Mouse (Mus musculus): ENCODE measurements around the gene Cd36. TPM values are rescaled to one million over a fixed set of nuclear protein-coding genes. Genes with fewer than 3 reads are reported as not detected.

The Cd36 gene
- total RNA-seq, 2 experiments from 2014 or later: 2.1 to 3.3 TPM

DNA sequence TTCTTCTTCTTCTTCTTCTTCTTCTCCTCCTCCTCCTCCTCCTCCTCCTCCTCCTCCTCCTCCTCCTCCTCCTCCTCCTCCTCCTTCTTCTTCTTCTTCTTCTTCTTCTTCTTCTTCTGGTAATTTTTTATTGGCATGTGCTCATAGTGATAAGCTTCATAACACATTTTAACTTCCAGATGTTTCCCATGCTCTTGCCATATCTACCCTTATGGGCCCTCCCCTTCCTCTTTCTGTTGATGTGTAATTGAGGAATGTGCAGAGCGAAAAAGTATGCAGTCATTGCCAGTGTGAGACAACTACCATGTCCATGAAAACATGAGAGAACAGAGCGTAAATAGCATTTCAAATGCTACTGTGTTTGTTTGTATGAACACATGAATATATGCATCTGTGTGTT, 118.3 kb downstream of the Cd36 start:
- DNase-seq: no peak

DNA sequence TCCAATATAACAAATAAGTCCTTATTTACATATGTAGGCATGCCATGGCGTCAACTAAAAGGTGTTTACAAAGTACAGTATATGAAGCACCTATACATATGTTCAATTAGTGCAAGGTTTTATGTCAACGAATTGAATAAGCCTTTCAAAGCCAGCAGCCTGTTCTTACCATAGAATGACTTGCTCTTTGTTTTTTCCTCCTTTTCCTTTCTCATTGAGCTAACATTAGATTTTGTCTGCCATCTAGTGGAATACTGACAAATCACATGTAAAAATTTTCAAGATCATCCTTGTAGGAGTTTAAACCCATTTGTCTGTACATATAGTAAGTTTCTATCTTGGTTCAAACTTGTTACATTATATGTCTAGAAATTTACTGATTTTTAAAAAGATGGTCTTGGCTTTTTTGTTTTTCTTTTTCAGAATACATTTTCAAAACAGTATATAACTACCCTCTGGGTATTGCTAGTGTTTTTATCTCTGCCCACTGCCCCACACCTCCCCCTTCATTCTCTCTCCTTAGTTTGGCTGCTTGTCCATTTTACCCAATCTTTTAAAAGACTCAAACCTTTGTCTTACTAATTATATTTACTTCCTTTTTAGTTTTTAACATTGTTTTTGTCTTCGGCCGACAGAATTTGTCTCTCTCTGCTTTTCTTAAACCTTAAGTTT, 122.5 kb downstream of the Cd36 start:
- no peak for DNase-seq

DNA sequence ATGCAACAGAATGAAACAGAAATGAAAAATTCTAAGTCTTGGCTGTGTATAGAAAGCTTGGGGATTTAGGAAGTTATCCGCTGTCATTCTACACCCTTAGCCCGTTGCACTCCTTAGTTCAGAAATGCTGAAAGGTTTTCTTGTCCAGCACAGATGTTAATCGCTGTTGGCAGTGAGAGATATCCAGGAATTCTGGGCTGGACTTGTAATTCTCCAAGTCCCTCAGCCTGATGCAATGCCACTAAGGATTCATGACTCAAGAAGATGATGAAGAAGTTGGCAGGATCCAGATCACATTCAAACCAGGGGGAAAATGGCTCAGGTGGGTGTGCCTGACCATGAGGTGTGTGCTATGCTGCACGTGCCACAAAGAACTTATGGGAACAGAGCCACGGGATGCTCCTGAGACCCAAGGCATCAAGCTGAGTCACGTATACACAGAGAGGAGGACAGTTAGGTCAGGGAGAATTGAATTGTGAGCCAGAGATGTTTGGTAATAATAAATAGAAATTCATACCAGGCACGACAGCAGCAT, 135.1 kb downstream of the Cd36 start:
- DNase-seq: no peak

DNA sequence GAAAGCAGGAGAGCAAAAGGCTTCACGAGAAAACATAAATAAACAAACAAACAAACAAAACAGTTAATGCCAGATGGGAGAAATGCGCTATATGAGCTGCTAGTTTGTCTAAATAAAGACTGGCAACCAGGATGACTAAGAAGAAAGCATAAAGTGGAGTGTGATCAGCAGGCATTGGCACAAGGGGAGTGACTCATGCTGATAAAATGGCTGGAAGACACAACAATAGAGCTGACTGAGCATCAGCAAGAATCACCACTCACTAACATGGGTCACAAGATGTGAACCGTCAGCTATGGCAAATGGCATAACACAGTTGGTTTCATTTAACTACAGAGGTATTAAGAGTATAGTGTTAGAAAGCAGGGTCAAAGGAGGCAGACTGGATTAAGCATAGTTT, 140.3 kb downstream of the Cd36 start:
- DNase-seq: no peak

DNA sequence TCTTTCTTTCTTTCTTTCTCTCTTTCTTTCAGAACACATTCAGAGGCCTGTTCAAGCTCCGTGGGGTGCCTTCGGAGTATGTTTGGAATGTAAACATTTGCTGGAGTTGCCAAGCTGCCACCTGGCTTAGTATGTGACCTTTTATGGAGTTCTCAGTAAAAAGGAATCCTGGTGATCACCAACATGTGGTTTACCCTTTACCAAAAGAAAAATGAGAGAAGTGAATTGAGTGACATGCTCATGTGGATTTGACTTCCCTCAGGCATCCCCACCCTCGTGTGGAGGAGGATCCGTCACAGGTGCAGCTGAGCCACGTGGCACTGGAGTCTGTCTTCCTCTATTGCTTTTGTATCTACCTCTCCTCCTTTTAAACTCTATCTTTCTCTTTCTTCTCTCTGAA, 141.5 kb downstream of the Cd36 start:
- DNase-seq: no peak

DNA sequence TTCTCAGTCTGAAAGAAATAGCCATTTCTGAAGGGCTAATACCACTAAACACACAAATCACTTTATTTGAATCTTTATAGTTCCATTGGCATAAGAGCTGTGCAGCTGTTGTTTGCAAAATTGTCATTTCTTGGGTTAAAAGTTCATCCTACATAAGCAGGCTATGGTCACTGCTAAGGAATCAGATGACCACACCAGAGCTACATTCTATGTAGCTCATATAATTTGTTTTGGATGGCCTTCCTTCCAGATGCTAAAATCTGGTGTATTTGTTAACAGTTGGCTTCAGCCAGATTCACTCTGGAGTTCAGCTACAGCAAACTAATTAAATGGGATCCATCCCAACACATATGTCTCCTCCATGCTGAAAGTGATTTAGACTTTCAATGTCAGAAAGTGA, 142.1 kb downstream of the Cd36 start:
- no peak for DNase-seq

DNA sequence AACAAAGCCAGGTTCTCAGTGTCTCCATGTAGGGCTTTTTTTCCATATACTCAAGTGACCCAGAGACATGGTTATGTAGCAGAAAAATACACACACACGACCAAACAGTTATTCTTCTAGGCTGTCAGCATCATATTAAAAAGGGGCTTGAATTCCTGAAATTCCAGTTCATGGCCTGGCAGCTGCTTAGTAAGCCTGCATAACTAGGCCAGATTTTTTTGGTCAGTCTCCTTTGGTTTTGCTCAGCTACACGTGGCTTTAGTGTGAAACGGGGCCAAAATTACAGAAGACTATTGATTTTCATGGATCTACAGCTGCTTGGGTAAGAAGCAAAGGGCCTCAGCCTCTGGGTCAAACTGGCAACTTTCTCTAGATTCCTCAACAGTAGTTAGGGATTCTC, 148.8 kb downstream of the Cd36 start:
- no peak for DNase-seq

Other genes starting within 250 kb of the Cd36 start
- gene Gnat3, start 73.7 kb upstream of the Cd36 start, total RNA-seq (2021): not detected

All from layer of hippocampus, postnatal 36 days (tissue).